Mouse (Mus musculus): ENCODE results near the gene Dhh. TPM values are rescaled to one million over a fixed set of nuclear protein-coding genes. Genes with fewer than 3 reads are reported as not detected.

Dhh gene
- polyA plus RNA-seq, 1 experiment, result 2.6 TPM

DNA sequence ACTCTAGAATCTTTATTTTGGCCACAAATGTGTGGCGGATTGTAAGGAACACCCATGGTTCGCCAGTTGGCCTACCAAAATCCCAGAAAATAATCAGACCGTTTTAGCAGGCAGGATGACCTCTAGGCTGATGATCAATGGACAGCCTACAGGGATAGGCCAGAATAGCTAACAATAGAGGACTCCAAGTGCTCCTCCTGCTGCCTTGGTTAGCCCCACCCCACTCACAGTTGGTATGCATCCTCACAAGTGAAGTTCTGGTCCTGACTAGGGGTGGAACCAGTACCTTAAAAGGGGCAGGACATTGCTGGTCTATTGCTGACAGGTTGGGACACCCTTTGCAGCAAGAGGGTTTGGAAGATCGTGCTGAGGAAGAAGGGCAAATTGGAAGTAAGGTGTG lies 5.3 kb downstream of the Dhh start:
- 93% methylated on average over 4 of the region's 4 CpGs for WGBS
- TF ChIP-seq POLR2A (IDR thresholded peaks at IDR 0.05; ENCODE audit: control insufficient read depth, extremely low read depth, insufficient read depth, low read length, poor library complexity), result no peak
- TF ChIP-seq CTCF (IDR thresholded peaks at IDR 0.05; ENCODE audit: borderline replicate concordance, control insufficient read depth, extremely low read depth, insufficient read depth, low read length, poor library complexity), result no peak
- DNase-seq, result no peak
- Histone ChIP-seq H3K27ac (ENCODE audit: control insufficient read depth, insufficient read depth, low read length) (no peak overlapping the region), H3K4me1 (replicated peaks; ENCODE audit: control insufficient read depth, insufficient read depth, low read length) (peaks cover 18% of the 10 kb centered on the region), H3K36me3 (ENCODE audit: control insufficient read depth, insufficient read depth, low read length) (no peaks in the 10 kb centered on the region), H3K4me3 (ENCODE audit: control insufficient read depth, insufficient read depth, low read length) (no peak overlapping the region), H3K27me3 (ENCODE audit: control insufficient read depth, insufficient read depth, low read length) (peaks cover 43% of the 10 kb centered on the region)

DNA sequence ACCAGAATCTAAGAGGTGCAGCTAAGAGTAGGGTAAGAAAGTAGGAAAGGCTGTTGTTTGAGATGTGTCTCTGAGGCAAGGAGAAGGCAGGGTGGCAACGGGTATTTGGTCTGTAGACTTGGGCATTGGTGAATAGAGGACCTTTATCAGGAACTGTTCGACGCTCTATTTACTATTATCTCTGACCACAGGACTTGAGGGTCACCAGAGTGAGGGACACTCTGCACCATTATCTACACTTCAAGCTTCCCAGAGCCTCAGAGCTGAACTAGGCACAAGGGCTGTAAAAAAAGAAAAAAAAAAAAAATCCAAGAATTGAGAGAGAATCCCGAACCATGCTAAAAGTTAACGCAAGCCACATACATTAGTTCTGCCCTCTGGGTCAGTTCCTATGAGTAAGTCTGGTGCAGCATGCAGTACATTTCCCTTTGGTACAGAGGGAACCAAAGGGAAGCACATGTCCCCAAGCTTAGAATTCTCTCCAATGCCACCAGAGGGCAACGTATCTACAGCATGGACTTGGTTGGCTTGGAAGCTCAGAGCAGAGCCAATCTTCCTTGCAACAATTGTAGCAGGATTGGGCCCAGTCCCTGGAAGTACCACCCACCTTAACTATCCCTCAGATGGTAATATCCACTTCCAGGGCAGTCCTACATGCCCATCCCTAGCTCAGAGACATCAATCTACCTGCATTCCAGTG lies 6.3 kb downstream of the Dhh start:
- DNase-seq, result peak; percentile 61
- Histone ChIP-seq H3K27me3 (ENCODE audit: control insufficient read depth, insufficient read depth, low read length) (peaks cover 33% of the 10 kb centered on the region), H3K27ac (ENCODE audit: control insufficient read depth, insufficient read depth, low read length) (no peak overlapping the region), H3K4me3 (ENCODE audit: control insufficient read depth, insufficient read depth, low read length) (no peak overlapping the region), H3K36me3 (ENCODE audit: control insufficient read depth, insufficient read depth, low read length) (no peaks in the 10 kb centered on the region), H3K4me1 (replicated peaks; ENCODE audit: control insufficient read depth, insufficient read depth, low read length) (peaks cover 18% of the 10 kb centered on the region)
- no peak for TF ChIP-seq CTCF (IDR thresholded peaks at IDR 0.05; ENCODE audit: borderline replicate concordance, control insufficient read depth, extremely low read depth, insufficient read depth, low read length, poor library complexity)
- TF ChIP-seq POLR2A (IDR thresholded peaks at IDR 0.05; ENCODE audit: control insufficient read depth, extremely low read depth, insufficient read depth, low read length, poor library complexity), result no peak
- 38% methylated on average over 6 of the region's 6 CpGs for WGBS

DNA sequence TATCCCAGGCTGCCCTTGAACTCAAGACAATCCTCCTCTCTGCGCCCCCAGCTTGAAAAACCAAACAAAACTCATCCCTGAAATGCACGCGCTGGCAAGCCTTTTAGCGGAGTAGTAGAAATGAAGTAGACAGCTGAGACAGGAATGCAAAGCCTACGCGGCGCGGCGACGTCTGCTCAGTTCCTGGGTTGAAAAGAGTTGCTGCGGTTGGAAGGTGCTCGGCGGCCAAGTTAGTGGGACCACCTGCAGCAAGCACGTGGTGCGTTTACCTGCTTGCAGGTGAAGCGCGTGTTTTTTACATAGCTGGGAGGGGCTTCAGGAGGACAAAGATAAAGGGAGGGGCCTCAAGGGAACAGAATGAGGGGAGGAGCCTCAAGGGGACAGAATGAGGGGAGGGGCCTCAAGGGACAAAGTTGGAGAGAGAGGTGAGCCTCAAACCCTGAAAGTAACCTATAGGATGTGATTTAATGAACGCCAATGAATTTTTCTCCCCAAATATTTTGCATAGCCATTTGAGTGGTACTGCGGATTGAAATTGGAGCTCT lies 7.1 kb downstream of the Dhh start:
- H3K4me3 ChIP-seq (ENCODE audit: control insufficient read depth, insufficient read depth, low read length), result no peak overlapping the region
- WGBS, result 58% methylated on average over 19 of the region's 19 CpGs
- H3K36me3 ChIP-seq (ENCODE audit: control insufficient read depth, insufficient read depth, low read length), result no peaks in the 10 kb centered on the region
- H3K27ac ChIP-seq (ENCODE audit: control insufficient read depth, insufficient read depth, low read length), result no peak overlapping the region
- H3K27me3 ChIP-seq (ENCODE audit: control insufficient read depth, insufficient read depth, low read length), result peaks cover 28% of the 10 kb centered on the region
- H3K4me1 ChIP-seq (replicated peaks; ENCODE audit: control insufficient read depth, insufficient read depth, low read length), result peaks cover 18% of the 10 kb centered on the region
- DNase-seq, result no peak
- TF ChIP-seq POLR2A (IDR thresholded peaks at IDR 0.05; ENCODE audit: control insufficient read depth, extremely low read depth, insufficient read depth, low read length, poor library complexity) (no peak), CTCF (IDR thresholded peaks at IDR 0.05; ENCODE audit: borderline replicate concordance, control insufficient read depth, extremely low read depth, insufficient read depth, low read length, poor library complexity) (no peak)

DNA sequence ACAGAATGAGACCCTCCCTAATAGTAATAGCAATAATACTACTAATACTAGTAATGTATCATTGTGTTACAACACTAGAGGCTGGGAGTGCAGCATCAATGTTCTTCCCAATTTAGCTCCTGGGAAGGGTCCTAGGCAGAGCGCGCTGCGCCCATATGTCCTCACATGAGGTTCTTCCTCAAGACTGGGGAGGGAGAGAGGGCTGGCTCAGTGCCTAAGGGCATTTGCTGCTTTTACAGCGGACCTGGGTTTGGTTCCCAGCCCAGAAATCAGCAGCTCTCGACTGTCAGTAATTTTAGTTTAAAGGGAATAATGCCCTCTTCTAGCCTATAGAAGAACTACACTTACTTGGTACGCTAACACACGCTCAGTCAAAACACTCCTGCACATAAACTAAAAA lies 10.8 kb downstream of the Dhh start:
- Histone ChIP-seq H3K4me3 (ENCODE audit: control insufficient read depth, insufficient read depth, low read length) (no peak overlapping the region), H3K27ac (ENCODE audit: control insufficient read depth, insufficient read depth, low read length) (no peak overlapping the region), H3K36me3 (ENCODE audit: control insufficient read depth, insufficient read depth, low read length) (no peaks in the 10 kb centered on the region), H3K27me3 (ENCODE audit: control insufficient read depth, insufficient read depth, low read length) (no peaks in the 10 kb centered on the region; the same call in 1 of the 2 replicates), H3K4me1 (replicated peaks; ENCODE audit: control insufficient read depth, insufficient read depth, low read length) (0 out of 2 replicates have a peak, but pooled peaks cover 2% of the 10 kb centered on the region)
- 90% methylated on average over 7 of the region's 7 CpGs for WGBS
- TF ChIP-seq POLR2A (IDR thresholded peaks at IDR 0.05; ENCODE audit: control insufficient read depth, extremely low read depth, insufficient read depth, low read length, poor library complexity) (no peak), CTCF (IDR thresholded peaks at IDR 0.05; ENCODE audit: borderline replicate concordance, control insufficient read depth, extremely low read depth, insufficient read depth, low read length, poor library complexity) (no peak)
- no peak for DNase-seq

DNA sequence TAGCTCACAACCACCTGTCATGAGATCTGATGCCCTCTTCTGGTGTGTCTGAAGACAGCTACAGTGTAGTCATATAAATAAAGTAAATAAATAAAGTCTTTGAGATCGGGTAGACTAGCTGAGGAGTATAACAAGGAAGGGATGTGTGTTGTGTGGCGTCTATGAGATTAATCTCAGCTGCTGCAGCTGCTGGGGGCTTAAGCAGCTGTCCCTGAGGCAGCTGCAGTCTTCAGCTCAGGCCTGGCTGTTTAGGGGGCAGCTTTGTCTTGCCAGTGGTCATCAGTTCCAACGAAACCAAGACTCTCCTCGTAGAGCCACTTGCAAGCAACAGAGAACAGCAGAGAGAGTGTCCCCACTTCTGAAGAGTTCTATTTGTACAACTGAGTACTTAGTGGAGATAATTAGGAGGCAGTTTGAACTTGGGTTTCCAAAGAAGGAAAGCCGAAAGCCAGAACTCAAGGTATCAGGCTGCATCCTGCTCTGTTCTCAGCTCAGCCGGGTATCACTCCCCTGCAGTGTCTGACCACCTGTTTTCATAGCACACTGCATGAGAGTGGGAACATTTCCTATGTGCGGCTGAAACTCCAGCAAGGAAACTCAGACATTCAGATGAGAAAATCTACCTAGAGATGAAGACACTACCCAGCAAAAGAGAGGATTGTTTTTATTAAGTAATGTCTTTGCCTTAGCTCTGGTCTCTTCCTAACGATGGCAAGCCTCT lies 11.5 kb downstream of the Dhh start:
- H3K27me3 ChIP-seq (ENCODE audit: control insufficient read depth, insufficient read depth, low read length), result no peaks in the 10 kb centered on the region; the same call in 1 of the 2 replicates
- no peak overlapping the region for H3K4me3 ChIP-seq (ENCODE audit: control insufficient read depth, insufficient read depth, low read length)
- WGBS, result 85% methylated on average over 8 of the region's 8 CpGs
- TF ChIP-seq POLR2A (IDR thresholded peaks at IDR 0.05; ENCODE audit: control insufficient read depth, extremely low read depth, insufficient read depth, low read length, poor library complexity) (no peak), CTCF (IDR thresholded peaks at IDR 0.05; ENCODE audit: borderline replicate concordance, control insufficient read depth, extremely low read depth, insufficient read depth, low read length, poor library complexity) (no peak)
- DNase-seq, result no peak
- no peak overlapping the region for H3K27ac ChIP-seq (ENCODE audit: control insufficient read depth, insufficient read depth, low read length)
- no peaks in the 10 kb centered on the region for H3K36me3 ChIP-seq (ENCODE audit: control insufficient read depth, insufficient read depth, low read length)
- H3K4me1 ChIP-seq (replicated peaks; ENCODE audit: control insufficient read depth, insufficient read depth, low read length), result 0 out of 2 replicates have a peak, but pooled peaks cover 2% of the 10 kb centered on the region

DNA sequence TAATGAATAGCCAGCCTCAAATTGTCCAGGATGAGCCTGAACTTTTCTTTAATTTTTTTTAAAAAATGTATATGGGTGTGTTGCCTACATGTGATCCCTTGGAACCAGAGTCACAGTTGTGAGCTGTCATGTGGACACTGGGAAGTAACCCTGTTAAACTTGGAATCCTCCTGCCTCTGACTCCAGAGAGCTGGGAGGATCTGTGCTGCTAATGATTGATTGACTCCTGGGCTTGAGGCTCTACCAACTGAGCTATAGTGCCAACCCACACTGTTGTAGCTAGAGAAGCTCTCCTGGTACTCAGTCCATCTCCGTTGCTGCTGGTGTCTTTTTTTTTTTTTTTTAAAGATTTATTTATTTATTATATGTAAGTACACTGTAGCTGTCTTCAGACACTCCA lies 14.2 kb downstream of the Dhh start:
- TF ChIP-seq CTCF (IDR thresholded peaks at IDR 0.05; ENCODE audit: borderline replicate concordance, control insufficient read depth, extremely low read depth, insufficient read depth, low read length, poor library complexity) (no peak), POLR2A (IDR thresholded peaks at IDR 0.05; ENCODE audit: control insufficient read depth, extremely low read depth, insufficient read depth, low read length, poor library complexity) (no peak)
- no peak for DNase-seq
- Histone ChIP-seq H3K4me3 (ENCODE audit: control insufficient read depth, insufficient read depth, low read length) (no peak overlapping the region), H3K27me3 (ENCODE audit: control insufficient read depth, insufficient read depth, low read length) (no peaks in the 10 kb centered on the region), H3K36me3 (ENCODE audit: control insufficient read depth, insufficient read depth, low read length) (no peaks in the 10 kb centered on the region), H3K4me1 (replicated peaks; ENCODE audit: control insufficient read depth, insufficient read depth, low read length) (peaks cover 9% of the 10 kb centered on the region), H3K27ac (ENCODE audit: control insufficient read depth, insufficient read depth, low read length) (no peak overlapping the region)
- WGBS, result 88% methylated on average over 1 of the region's 1 CpGs

Measured in thymus, adult 2 months (tissue).